Mouse (Mus musculus) lung, postnatal 4 days (tissue): Measurements from ENCODE around the gene Ttpal.

Experiments used
- DNase-seq, 2 experiments: peaks; one replicate each; pipeline ENCODE4 v3.0.0; 2021

The Ttpal gene

GRCm38 (mm10) chr2:163662698-163663221, 60.6 kb downstream of the Ttpal start:
- DNase-seq: no peak

GRCm38 (mm10) chr2:163663930-163664329, 61.8 kb downstream of the Ttpal start:
- no peak for DNase-seq

DNA sequence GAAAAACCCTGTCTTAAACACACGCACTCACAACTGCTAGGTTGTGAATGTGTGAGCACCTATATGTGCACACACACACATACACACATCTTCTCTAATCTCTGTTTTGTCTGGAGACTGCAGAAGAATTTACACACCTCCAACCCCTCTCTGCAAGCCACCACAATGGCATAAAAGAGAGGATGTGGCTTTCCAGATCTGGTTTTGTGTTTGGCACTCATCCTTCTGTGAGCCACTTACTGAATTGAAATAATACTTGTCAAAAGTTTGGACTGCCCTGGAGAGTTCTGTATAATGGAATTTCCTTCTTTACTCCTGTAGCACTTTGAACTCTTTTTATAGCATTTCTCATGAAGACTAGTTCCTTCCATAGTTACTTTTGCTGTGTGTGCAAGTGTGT, 64.9 kb downstream of the Ttpal start:
- DNase-seq: no peak
